Mouse (Mus musculus): ENCODE data around the gene Obp2a. TPM values are rescaled to one million over a fixed set of nuclear protein-coding genes. Genes with fewer than 3 reads are reported as not detected.
"Not testable (repeated sequence)": the region's sequence is repeated elsewhere in the genome, so short reads cannot be mapped to it uniquely, and the experiment has no call there.

The Obp2a gene
- polyA plus RNA-seq, 1 experiment from 2014 or later = not detected

- ATAC-seq (replicated peaks) = no peak
Measured at GRCm38 (mm10) chr2:25682426-25682825, 17.4 kb upstream of the Obp2a start, which contains the start of gene Lcn10. TSS of gene Lcn10 (plus strand) at chr2:25682726.

GRCm38 (mm10) chr2:25686941-25687340, 12.9 kb upstream of the Obp2a start:
- WGBS = 67% methylated on average over 4 of the region's 4 CpGs

More at GRCm38 (mm10) chr2:25682426-25682825, 17.4 kb upstream of the Obp2a start, which contains the start of gene Lcn10:
- H3K4me2 ChIP-seq = no peak within 1 kb of the TSS
- H3K36me3 ChIP-seq (replicated peaks) = no peaks in the 10 kb centered on the region
- 64% methylated on average over 2 of the region's 2 CpGs for WGBS
- no peaks in the 10 kb centered on the region for H3K4me1 ChIP-seq
- no peak within 1 kb of the TSS for H3K4me3 ChIP-seq
- no peaks in the 10 kb centered on the region for H3K27me3 ChIP-seq (replicated peaks)
- H3K9ac ChIP-seq = no peak within 1 kb of the TSS
- no peak within 1 kb of the TSS for H3K27ac ChIP-seq
- no peaks in the 10 kb centered on the region for H3K9me3 ChIP-seq

GRCm38 (mm10) chr2:25694605-25695004, 5.2 kb upstream of the Obp2a start:
- Histone ChIP-seq H3K9me3 (no peaks in the 10 kb centered on the region), H3K4me2 (no peak overlapping the region), H3K4me3 (no peak overlapping the region), H3K4me1 (no peaks in the 10 kb centered on the region), H3K36me3 (replicated peaks) (no peaks in the 10 kb centered on the region), H3K27me3 (replicated peaks) (no peaks in the 10 kb centered on the region), H3K9ac (no peak overlapping the region), H3K27ac (no peak overlapping the region)
- ATAC-seq (replicated peaks) = no peak

More at GRCm38 (mm10) chr2:25686941-25687340, 12.9 kb upstream of the Obp2a start:
- Histone ChIP-seq H3K4me1 (no peaks in the 10 kb centered on the region), H3K4me2 (no peak overlapping the region), H3K9ac (no peak overlapping the region), H3K36me3 (replicated peaks) (no peaks in the 10 kb centered on the region), H3K4me3 (no peak overlapping the region), H3K9me3 (no peaks in the 10 kb centered on the region), H3K27ac (no peak overlapping the region), H3K27me3 (replicated peaks) (no peaks in the 10 kb centered on the region)
- no peak for ATAC-seq (replicated peaks)

GRCm38 (mm10) chr2:25696951-25697350, 2.9 kb upstream of the Obp2a start:
- no peak for ATAC-seq (replicated peaks)
- 71% methylated on average over 4 of the region's 4 CpGs for WGBS
- H3K9ac ChIP-seq = no peak overlapping the region
- no peaks in the 10 kb centered on the region for H3K27me3 ChIP-seq (replicated peaks)
- no peaks in the 10 kb centered on the region for H3K36me3 ChIP-seq (replicated peaks)
- H3K4me1 ChIP-seq = no peaks in the 10 kb centered on the region
- H3K9me3 ChIP-seq = no peaks in the 10 kb centered on the region
- no peak overlapping the region for H3K4me3 ChIP-seq
- no peak overlapping the region for H3K4me2 ChIP-seq
- H3K27ac ChIP-seq = no peak overlapping the region

- no peak overlapping the region for H3K27ac ChIP-seq
- WGBS = 87% methylated on average over 2 of the region's 2 CpGs
- no peak overlapping the region for H3K4me2 ChIP-seq
- no peaks in the 10 kb centered on the region for H3K4me1 ChIP-seq
- no peaks in the 10 kb centered on the region for H3K27me3 ChIP-seq (replicated peaks)
- ATAC-seq (replicated peaks) = no peak
- H3K4me3 ChIP-seq = no peak overlapping the region
- H3K36me3 ChIP-seq (replicated peaks) = no peaks in the 10 kb centered on the region
- no peak overlapping the region for H3K9ac ChIP-seq
- H3K9me3 ChIP-seq = no peaks in the 10 kb centered on the region
Measured at GRCm38 (mm10) chr2:25698696-25699095, 1.1 kb upstream of the Obp2a start.

- Histone ChIP-seq H3K4me2 (no peak overlapping the region), H3K27ac (no peak overlapping the region), H3K4me1 (0 out of 2 replicates have a peak, but pooled peaks cover 2% of the 10 kb centered on the region), H3K4me3 (no peak overlapping the region), H3K36me3 (replicated peaks) (no peaks in the 10 kb centered on the region), H3K9ac (no peak overlapping the region), H3K27me3 (replicated peaks) (no peaks in the 10 kb centered on the region), H3K9me3 (no peaks in the 10 kb centered on the region)
- WGBS = 86% methylated on average over 5 of the region's 5 CpGs
- no peak for ATAC-seq (replicated peaks)
Measured at GRCm38 (mm10) chr2:25701001-25701400, 1.2 kb downstream of the Obp2a start.

GRCm38 (mm10) chr2:25703706-25704105, 3.9 kb downstream of the Obp2a start:
- H3K4me2 ChIP-seq = no peak overlapping the region
- no peak overlapping the region for H3K9ac ChIP-seq
- H3K4me3 ChIP-seq = no peak overlapping the region
- H3K27ac ChIP-seq = no peak overlapping the region
- H3K9me3 ChIP-seq = no peaks in the 10 kb centered on the region
- H3K36me3 ChIP-seq (replicated peaks) = no peaks in the 10 kb centered on the region
- peaks cover 14% of the 10 kb centered on the region for H3K4me1 ChIP-seq
- no peak for ATAC-seq (replicated peaks)
- 84% methylated on average over 4 of the region's 4 CpGs for WGBS
- no peaks in the 10 kb centered on the region for H3K27me3 ChIP-seq (replicated peaks)

- under 1% methylated on average over 78 of the region's 78 CpGs for WGBS
- Histone ChIP-seq H3K9me3 (no peaks in the 10 kb centered on the region), H3K4me1 (peaks cover 22% of the 10 kb centered on the region), H3K36me3 (replicated peaks) (no peaks in the 10 kb centered on the region), H3K27me3 (replicated peaks) (no peaks in the 10 kb centered on the region), H3K27ac (peak within 1 kb of the TSS; percentile 88), H3K9ac (peak within 1 kb of the TSS; percentile 88), H3K4me2 (peak within 1 kb of the TSS; percentile 88), H3K4me3 (peak within 1 kb of the TSS; percentile 61)
- peak; percentile 97 for ATAC-seq (replicated peaks)
Measured at GRCm38 (mm10) chr2:25706643-25707481, 7.0 kb downstream of the Obp2a start, which contains the start of gene Bmyc. TSS of gene Bmyc (plus strand) at chr2:25706739.

- H3K27me3 ChIP-seq (replicated peaks) = no peaks in the 10 kb centered on the region
- no peak overlapping the region for H3K27ac ChIP-seq
- H3K36me3 ChIP-seq (replicated peaks) = no peaks in the 10 kb centered on the region
- H3K9me3 ChIP-seq = no peaks in the 10 kb centered on the region
- no peak for ATAC-seq (replicated peaks)
- peak overlapping the region; percentile 18 for H3K4me3 ChIP-seq
- 79% methylated on average over 2 of the region's 2 CpGs for WGBS
- no peak overlapping the region for H3K9ac ChIP-seq
- peak overlapping the region; percentile 49 for H3K4me2 ChIP-seq
- H3K4me1 ChIP-seq = peaks cover 22% of the 10 kb centered on the region
Measured at GRCm38 (mm10) chr2:25708121-25708520, 8.3 kb downstream of the Obp2a start.

- H3K27ac ChIP-seq; H3K4me2 ChIP-seq; H3K36me3 ChIP-seq (replicated peaks); ATAC-seq (replicated peaks); H3K9ac ChIP-seq; H3K4me3 ChIP-seq; H3K27me3 ChIP-seq (replicated peaks); H3K9me3 ChIP-seq: not testable (repeated sequence)
- 92% methylated on average over 1 of the region's 1 CpGs for WGBS
- peaks cover 22% of the 10 kb centered on the region for H3K4me1 ChIP-seq
Measured at GRCm38 (mm10) chr2:25709056-25709455, 9.2 kb downstream of the Obp2a start.

GRCm38 (mm10) chr2:25709791-25710190, 9.9 kb downstream of the Obp2a start:
- not testable (repeated sequence) for H3K4me3 ChIP-seq; H3K27me3 ChIP-seq (replicated peaks); H3K9ac ChIP-seq; H3K27ac ChIP-seq; H3K9me3 ChIP-seq; ATAC-seq (replicated peaks); H3K36me3 ChIP-seq (replicated peaks); H3K4me2 ChIP-seq
- H3K4me1 ChIP-seq = peaks cover 22% of the 10 kb centered on the region
- WGBS = 71% methylated on average over 2 of the region's 2 CpGs

- H3K9me3 ChIP-seq; H3K4me2 ChIP-seq; H3K27ac ChIP-seq; H3K27me3 ChIP-seq (replicated peaks); H3K4me3 ChIP-seq; H3K36me3 ChIP-seq (replicated peaks); ATAC-seq (replicated peaks); H3K9ac ChIP-seq: not testable (repeated sequence)
- WGBS = 27% methylated on average over 3 of the region's 3 CpGs
- peaks cover 20% of the 10 kb centered on the region for H3K4me1 ChIP-seq
Measured at GRCm38 (mm10) chr2:25711641-25712040, 11.8 kb downstream of the Obp2a start.

GRCm38 (mm10) chr2:25717222-25717621, 17.4 kb downstream of the Obp2a start:
- H3K4me3 ChIP-seq = no peak overlapping the region
- no peak overlapping the region for H3K4me2 ChIP-seq
- no peaks in the 10 kb centered on the region for H3K9me3 ChIP-seq
- no peaks in the 10 kb centered on the region for H3K4me1 ChIP-seq
- H3K9ac ChIP-seq = no peak overlapping the region
- H3K27ac ChIP-seq = no peak overlapping the region
- ATAC-seq (replicated peaks) = no peak
- no peaks in the 10 kb centered on the region for H3K27me3 ChIP-seq (replicated peaks)
- H3K36me3 ChIP-seq (replicated peaks) = no peaks in the 10 kb centered on the region

Measured in midbrain, embryonic 15.5 days (tissue).